Mouse (Mus musculus) adrenal gland, postnatal 36 days (tissue): ENCODE results near the gene Fgd4. TPM values are rescaled to one million over a fixed set of nuclear protein-coding genes. Genes with fewer than 3 reads are reported as not detected.
A peak's percentile ranks its signal among the peaks of the same experiment; 100 is the strongest.
"Not testable (repeated sequence)": the region's sequence is repeated elsewhere in the genome, so short reads cannot be mapped to it uniquely, and the experiment has no call there.

Experiments
- DNase-seq, 2 experiments: peaks; one replicate each; pipeline ENCODE4 v3.0.0; 2021; ENCODE audit warnings: mixed read lengths in 1 of 2
- total RNA-seq, 2 experiments: library from RNA; stranded (reverse); gene quantifications; 2 replicates each; pipeline ENCODE4 v1.2.3; 2021

Fgd4 gene
- total RNA-seq, 2 experiments from 2014 or later, result 9.2 to 16.2 TPM

DNA sequence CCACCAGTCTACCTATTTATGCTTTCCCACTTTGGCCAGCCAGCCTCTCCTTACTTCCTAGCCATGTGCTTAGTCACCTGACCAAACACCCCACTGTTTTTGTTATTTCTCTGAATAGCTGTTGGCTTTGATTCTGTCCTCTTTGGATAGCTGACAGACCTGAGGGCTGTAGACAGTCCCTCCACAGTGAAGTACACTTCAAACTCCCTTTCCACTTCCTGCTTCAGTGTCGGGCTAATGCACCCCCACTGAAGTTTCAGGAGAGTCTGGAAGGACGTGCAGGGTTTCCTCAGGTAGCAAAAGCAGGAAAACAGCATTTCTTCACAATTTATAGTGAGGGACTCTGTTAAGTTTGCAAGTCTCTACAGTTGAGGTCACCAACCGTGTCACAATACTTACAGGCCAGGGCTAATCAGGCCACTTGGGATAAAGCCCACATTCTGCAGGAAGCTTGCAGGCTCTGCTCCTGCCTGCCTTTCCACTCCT is 57.4 kb downstream of the Fgd4 start:
- peak in 1 of 2 experiments; percentile 20 for DNase-seq

DNA sequence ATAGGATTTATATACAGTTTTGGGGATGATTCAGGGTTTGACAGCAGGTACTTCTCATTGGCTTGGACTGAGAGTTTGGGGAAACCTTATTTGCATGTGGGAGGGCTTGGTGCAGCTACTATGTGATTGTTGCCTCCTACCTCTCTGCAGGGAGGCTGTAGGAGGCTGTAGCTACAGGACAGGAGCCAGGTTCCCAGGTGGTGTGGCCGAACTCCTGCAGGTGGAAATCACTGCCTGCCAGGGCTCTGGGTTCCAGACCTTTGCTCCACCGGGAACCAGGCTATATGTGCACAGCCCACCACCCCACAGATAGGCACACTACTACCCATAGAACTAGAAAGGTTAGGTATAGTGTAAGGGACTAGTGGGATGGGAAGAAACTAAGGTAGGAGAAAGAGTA is 61.0 kb downstream of the Fgd4 start:
- DNase-seq, result not testable (repeated sequence)

DNA sequence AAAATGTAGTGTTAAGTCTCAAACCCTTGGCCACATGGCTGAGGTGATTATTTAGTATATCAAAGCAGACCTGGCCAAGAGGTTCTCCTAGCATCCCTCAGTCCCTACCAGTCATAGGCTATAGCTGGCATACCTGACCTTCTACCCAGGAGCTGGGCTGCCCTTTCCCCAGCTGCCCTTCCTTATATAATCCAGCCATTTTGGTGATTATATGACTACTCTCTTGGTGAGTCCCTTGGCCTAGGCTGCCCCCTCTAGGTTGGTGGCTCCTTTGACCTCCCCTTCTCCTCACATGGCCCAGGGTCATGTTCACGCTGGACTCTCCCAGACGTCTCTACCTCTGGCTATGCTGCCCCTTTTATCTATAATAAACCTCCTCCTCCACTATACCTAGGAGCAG is 65.1 kb downstream of the Fgd4 start:
- DNase-seq, result no peak

DNA sequence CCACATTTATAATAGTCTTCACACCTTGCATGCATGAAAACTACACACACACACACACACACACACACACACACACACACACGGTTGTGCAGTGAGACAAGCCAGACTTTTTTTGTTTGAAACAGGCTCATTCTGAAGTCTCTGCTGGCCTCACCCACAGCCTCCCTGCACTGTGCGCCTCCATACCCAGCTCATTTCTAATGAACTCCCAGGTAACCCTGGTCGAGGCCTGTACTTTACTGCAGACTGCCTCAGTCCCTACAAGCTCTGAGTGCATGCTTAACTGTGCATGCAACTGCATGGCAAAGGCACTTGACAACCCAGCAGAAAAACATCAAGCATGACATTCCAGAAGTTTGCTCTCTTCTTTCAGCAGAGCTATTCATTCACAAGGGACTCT is 72.3 kb downstream of the Fgd4 start:
- DNase-seq, result no peak

DNA sequence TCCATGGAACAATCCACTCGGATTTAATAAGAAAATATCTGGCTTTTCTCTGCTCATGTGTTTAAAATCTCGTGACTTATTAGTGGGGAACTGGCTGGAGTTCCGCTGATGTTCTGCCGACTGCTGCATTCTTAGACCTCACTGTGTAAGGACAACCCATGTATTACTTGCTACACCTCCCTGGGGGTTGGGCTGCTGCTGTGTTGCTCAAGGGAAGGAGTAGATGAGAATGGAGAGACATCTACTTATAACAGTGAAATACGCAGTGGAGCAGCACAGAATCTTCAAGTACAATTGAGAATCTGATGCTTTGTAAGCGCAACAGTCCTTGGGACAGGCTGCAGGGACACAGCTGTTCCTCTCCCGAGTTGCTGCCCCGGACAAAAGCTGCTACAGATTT is 73.1 kb downstream of the Fgd4 start:
- DNase-seq, result peak; percentile 64 to 75

DNA sequence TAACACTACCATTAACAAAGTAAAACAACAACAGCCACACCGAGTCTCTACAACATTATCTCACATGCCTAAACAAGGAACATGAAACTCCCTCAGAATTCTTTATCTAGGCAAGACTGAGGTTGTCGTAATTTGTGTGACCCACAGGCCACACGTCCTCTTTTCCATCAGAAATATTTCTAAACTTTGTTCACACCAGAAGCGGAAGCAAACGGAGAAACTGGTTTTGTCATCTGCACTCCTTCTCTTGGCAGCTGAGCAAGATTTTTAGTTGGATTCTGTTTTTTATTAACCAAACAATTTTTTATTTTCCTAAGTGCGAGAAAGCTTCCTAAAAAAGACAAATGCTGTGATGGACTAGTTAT is 73.6 kb downstream of the Fgd4 start:
- peak in 1 of 2 experiments; percentile 22 for DNase-seq

DNA sequence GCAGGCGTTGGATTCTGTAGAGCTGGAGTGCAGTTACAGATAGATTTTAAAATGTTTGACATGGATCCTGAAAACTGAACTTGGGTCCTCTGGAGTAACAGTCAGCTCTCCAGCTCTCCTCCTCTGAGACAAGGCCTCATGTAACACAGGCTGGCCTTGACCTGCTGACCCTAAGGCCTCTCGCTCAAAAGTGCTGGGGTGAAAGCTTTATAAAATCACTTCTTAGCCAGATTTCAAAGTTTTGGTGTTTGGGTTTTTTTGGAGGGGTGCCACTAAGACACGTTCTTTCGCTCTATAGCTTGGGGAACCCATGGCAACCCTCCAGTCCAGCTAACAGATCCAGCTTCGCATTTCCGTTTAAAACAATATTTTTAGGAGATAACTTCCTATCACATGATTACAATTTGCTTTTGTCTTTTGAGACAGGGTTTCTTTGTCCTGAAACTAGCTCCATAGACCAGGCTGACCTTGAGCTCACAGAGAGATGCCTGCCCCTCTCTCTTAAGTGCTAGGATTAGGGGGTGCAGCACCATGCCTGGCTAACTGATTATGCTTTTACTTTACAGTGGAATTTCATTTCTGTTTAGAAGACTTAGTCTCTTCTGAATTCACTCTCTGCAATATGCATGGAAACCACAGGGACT is 74.1 kb downstream of the Fgd4 start:
- DNase-seq, result peak; percentile 59 to 60

DNA sequence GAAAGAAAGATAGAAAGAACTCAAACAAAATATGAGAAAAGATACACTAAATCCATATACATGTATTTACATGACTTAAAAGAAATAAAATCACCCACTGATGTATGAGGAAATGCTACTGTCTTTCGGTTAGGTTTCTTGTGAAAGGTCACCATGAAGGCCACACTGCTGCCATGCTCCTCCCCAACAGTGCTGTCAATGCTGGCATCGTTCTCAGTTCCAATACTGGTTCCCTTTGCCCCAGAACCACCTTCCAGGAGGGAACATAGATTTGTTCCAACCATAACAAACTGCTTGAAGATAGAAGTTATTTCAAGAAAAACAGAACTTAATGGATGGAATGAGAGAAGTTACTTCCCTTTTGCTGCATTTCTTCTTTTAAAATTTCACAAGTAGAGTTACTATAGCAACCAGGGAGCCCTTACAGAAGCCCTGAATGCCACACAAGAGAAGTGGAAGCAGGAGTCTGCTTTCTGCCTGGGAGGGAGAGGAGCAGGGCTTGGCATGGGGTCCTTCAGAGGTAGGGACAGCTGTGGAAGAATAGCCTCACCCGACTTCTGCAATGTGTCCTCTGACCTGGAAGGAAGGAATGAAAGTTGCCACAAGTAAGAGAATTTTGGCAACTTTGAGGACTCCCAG is 75.0 kb downstream of the Fgd4 start:
- peak; percentile 49 to 53 for DNase-seq

DNA sequence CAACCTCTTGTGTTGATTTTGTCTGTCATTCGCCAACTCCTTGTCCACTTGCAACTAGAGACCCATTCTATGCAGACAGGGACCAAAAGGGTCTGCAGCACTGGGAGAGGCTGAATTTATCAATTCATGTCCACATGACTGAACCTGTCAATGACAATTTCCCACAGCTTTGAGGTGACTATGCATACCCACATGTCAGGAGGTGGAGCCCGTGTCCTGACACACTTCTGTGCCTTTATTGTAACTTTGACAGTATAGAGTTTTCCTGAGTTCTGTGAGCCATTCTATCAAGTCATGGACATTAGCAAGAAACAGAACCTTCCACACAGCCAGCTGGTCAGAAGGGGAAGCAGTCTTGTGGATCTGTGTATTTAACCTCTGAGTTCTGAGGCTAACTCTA is 76.7 kb downstream of the Fgd4 start:
- DNase-seq, result no peak

DNA sequence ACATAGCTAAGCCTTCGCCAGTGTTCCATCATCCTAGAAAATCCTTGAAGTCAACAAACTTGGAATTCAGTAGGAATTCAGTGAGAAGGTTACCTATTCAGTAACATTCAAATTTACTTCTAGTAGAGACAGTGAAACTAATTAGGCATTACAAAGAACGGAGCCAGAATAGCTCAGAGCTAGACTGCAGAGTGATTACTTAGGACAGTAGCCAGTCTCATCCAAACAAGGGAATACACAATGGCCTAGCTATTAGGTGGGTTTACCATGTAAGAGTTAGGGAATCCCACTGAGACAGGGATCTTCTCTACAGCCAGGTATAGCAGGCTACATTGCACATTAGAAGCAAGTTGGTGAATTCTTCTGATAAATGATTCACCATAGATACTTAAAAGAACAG is 77.5 kb downstream of the Fgd4 start:
- not testable (repeated sequence) for DNase-seq

DNA sequence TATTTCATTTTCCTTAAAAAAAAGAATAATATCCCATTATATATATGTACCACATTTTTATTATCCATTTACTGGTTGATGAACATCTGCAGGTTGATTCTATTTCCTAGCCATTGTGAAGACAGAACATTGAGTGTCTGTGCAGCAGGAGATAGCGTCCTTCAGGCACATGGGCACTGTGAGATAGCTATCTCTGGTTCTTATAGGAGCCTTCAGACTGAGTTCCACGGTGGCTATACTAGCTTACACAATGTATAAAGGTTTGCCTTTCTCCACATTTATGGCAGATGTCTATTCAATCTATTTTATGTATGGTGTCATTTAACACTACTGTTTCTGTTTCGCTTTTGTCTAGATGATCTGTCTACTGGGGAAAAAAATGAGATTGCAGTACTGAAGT is 98.9 kb downstream of the Fgd4 start:
- DNase-seq, result no peak

DNA sequence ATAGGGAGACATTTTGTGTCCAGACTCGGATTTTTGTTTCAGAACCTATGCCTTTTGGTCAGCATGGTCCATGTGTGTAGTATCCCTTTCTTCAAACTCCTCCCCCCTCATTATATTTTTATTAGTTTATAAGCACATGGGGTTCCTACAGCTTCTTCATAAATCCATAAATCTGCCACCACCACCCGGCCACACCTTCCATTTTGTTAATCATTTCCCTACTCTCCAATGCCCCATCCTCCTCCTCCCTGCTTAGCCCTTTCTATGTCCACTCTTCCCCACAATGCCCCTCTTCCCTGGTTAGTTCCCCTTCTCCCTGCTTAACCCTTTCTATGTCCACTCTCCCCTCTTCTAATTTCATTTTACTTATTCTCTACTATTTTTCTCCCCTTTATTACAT is 99.4 kb downstream of the Fgd4 start:
- no peak for DNase-seq

DNA sequence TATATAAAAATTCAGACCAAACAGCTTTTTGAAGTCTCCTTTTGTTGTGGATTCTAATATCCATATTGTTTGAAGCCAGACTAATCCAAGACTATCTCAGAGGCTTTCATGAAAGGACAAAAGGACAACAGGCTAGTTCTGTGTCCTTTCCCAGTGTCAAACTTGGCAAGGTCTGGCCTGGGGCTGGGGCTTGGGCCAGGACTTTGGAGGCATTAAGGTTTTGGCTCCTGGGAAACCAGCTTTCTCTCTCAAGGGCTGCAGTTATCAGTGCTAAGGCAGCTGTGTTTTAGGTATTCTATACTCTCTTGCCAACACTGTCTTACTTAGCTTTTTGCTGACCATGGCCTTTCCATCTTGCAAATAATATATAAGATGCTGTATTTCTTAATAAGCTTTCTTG is 101.6 kb downstream of the Fgd4 start:
- DNase-seq, result peak; percentile 17 to 40

DNA sequence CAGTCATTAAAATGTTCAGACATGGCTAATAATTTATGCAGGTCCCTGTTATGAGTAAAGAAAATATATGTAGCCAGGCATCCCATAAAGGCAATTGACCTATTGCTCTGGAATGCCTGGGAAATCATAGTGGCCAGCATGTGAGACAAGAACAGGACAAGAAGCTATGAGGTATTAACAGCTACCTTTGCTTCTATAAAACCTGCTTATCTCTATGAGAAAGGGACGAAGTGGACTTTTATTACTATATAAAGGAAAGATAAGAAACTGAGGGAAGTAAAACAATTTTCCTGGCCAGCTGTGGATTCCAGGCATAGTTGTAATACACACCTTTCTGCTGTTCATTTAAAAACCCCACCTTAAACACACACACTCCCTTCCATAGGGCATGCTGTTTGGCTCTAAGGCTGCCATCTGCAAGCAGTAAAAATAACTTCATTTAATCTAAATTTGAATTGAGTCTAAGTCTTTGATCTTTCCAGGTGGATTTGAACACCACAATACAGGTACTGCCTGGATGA is 114.8 kb downstream of the Fgd4 start:
- DNase-seq, result no peak

DNA sequence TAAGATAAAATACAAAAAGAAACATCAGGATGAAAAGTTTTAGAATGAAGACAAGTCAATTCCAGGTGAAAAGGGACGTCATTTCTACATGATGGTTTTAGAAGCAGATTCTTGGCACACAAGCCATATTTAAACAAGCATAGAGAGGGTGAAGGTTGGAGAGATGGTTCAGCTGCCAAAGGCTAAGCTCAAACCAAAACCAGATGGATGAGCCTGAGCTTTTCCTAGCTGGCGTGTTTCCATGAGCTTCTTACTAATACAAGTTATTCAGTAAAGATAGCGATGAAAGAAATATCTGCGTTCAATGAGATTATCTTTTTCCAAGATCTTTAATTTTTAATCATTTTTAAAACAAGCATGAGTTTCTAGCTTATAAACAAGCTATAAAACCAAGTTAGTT is 115.7 kb downstream of the Fgd4 start:
- DNase-seq, result no peak

DNA sequence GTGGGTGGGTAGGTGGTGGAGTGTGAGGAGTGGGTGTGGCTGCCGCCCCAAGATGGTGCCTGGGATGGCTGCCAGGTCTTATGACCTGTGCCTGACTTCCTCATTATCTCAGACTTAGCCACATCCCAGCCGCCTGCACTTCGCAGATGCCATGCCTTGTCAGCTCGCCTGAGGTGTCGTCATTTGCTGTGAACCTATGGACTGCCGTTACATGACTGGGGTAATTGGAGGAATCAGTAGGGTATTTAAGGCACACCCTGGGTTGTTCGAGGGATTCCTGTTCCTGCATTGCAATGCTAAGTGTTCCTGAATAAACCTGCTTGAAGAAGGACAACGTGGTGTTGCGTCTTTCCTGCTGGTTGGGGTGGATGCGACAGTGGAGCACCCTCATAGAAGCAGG is 126.9 kb downstream of the Fgd4 start:
- not testable (repeated sequence) for DNase-seq

DNA sequence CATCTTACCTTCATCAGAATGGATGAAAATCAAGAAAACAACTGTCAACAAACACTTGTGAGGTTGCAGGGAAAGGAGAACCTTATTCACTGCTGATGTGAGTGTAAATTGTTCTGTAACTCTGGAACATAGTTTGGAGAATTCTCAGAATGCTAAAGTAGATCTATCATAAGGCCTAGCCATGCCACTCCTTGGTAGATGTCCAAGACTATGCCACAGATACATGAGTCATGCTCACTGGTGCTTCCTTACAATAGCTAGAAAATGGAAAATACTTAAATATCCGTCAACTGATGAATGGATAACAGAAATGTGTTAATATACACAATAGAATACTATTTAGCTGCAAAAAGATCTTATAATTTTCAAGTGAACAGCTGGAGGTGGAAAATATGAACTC is 150.3 kb downstream of the Fgd4 start:
- DNase-seq, result no peak

DNA sequence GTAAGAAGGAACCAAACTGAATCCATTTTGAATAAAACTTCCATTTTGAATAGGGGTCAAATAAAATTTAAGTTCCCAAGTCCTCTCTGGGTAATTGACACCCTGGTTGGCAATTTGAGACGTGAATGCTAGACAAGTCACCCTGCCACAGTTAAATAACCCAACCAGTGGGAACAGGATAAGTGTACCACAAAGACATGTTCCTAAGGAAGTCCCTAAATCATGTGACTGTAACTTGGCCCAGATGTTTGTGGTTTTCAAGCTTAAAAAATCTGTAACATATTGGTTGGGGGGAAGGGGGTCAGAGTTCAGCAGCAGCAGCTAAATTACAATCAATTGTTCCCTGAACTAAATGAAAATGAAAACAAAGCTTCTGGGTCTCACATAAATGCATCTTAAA is 161.9 kb downstream of the Fgd4 start:
- no peak for DNase-seq

DNA sequence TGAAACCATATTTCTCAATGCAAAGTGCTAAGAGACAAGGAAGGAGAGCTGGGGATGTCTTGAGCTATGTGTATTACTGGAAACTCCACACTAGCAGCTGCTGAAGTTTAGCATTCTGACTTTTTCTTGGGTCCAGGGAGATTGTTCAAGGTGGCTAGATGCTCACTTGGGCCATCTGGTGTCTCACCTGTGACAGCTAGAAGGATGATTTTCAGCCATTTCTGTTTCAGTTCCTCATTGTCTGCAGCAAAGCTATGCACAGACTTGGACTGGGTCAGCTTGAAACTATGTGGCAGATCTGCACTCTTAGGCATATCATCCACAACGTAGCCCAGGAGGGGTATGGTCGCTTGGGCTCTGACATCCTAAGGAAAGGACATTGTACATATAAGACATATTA is 177.9 kb downstream of the Fgd4 start:
- no peak for DNase-seq

DNA sequence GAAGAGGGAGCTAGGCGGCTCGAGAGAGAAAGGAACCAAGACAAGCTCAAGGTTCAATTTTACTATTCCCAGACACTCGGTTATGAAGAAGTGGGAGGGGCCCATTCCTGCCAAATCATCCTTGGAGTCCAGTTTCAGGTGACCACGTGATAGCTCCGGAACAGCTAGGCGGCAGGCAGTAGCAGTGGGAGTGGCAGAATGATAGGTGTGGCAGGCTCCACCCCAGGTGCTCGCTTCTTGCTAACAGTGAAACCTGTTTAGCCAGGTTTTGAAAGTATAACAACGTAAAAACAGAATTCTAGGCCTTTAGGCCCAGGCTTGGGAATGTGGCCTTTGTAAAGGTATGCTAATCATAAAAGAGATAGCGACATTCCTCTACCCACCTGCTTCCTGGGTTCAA is 233.1 kb downstream of the Fgd4 start:
- DNase-seq, result not testable (repeated sequence)
